Mouse (Mus musculus) forebrain, embryonic 14.5 days (tissue): ENCODE results near the gene Emcn. TPM values are rescaled to one million over a fixed set of nuclear protein-coding genes. Genes with fewer than 3 reads are reported as not detected.

ENCODE experiments used
- ATAC-seq: fragments of 200-750 bp; cut with Nextera tagmentation; 2 replicates; pipeline ENCODE4 v1.8.0; 2017; ENCODE audit warnings: mild to moderate bottlenecking, moderate library complexity
- DNase-seq: peaks from one replicate; pipeline ENCODE4 v3.0.0-alpha.2; 2015; ENCODE audit warnings: low spot score
- H3K27ac ChIP-seq: fragments of 300-500 bp; sonication (generic); 2 replicates; pipeline ENCODE4 v1.5.1; 2014; ENCODE audit warnings: low read depth, mild to moderate bottlenecking, control low read depth, low read length, moderate library complexity
- H3K27me3 ChIP-seq: fragments of 300-500 bp; sonication (generic); replicated peaks from 2 replicates; pipeline ENCODE4 v1.6.1; 2014; ENCODE audit warnings: low read length, control low read depth, mixed read lengths; ENCODE audit not compliant: control insufficient read depth, insufficient read depth
- H3K36me3 ChIP-seq: fragments of 300-500 bp; sonication (generic); 2 replicates; pipeline ENCODE4 v1.6.1; 2014; ENCODE audit warnings: low read length, control low read depth; ENCODE audit not compliant: control insufficient read depth, insufficient read depth
- H3K4me1 ChIP-seq: fragments of 300-500 bp; sonication (generic); 2 replicates; pipeline ENCODE4 v1.6.1; 2014; ENCODE audit warnings: antibody characterized with exemption, low read length, control low read depth; ENCODE audit not compliant: control insufficient read depth, insufficient read depth
- H3K4me2 ChIP-seq: fragments of 300-500 bp; sonication (generic); 2 replicates; pipeline ENCODE4 v1.6.1; 2014; ENCODE audit warnings: mild to moderate bottlenecking, control low read depth, low read length
- H3K4me3 ChIP-seq: fragments of 300-500 bp; sonication (generic); 2 replicates; pipeline ENCODE4 v1.5.1; 2014; ENCODE audit warnings: low read depth, low read length, control low read depth
- H3K9ac ChIP-seq: fragments of 300-500 bp; sonication (generic); 2 replicates; pipeline ENCODE4 v1.6.1; 2014; ENCODE audit warnings: mild to moderate bottlenecking, low read length, control low read depth, moderate library complexity
- H3K9me3 ChIP-seq: fragments of 300-500 bp; sonication (generic); replicated peaks from 2 replicates; pipeline ENCODE4 v1.6.1; 2016; ENCODE audit warnings: low read length, control low read depth, mixed read lengths; ENCODE audit not compliant: control insufficient read depth
- WGBS: fragments of 180-500 bp; shearing (Covaris S2); extraction: QIAGEN DNeasy Blood & Tissue Kit; methylation state at CpG from one replicate; pipeline ENCODE4 v1.1.7; 2014; 5-methylcytosine and 5-hydroxymethylcytosine counted together
- polyA plus RNA-seq: library from polyadenylated mRNA; unstranded; fragments of >200 nt; fragmentation: Nextera tagmentation; extraction: Ambion mirVana; gene quantifications from 2 replicates; pipeline ENCODE4 v1.2.1, GENCODE M21; 2014

Gene Emcn
- polyA plus RNA-seq, 1 experiment from 2014 or later = 12.5 TPM

DNA sequence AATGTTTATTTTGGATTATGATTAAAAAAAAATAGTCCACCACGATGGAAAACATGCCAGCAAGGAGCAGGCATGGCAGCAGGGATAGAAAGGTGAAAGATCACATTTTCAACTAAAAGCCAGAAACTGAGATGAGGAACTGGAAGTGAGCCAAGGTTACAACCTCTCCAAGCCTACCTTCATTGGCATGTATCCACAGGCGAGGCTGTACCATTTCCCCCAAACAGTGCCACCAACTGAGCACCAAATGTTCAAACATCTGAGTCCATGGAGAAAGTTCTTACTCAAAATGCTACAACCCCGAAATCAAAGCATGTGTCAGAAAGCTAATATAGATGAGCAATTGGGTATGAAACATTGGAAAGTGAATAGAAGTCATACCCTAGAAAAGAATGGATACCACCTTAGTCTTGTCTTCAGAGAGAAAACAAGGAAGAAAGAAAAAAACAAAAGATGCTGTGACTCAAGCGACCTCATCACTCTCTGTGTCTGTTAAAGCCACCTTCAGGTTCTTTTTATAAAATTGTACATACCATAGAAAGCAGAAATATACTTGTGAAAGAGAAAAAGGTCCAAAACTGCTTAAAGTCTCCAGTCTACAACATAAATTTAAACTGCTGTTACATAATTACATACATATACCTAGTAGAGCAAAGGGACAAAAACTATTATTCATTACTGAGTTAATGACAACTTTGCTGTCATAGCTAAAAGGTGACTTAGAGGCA lies 124.2 kb downstream of the Emcn start:
- 71% methylated on average over 4 of the region's 4 CpGs for WGBS
- DNase-seq = no peak
- Histone ChIP-seq H3K4me1 (no peaks in the 10 kb centered on the region), H3K27ac (no peak overlapping the region), H3K36me3 (no peaks in the 10 kb centered on the region), H3K9ac (no peak overlapping the region), H3K4me3 (no peak overlapping the region), H3K9me3 (no peaks in the 10 kb centered on the region), H3K4me2 (no peak overlapping the region), H3K27me3 (no peaks in the 10 kb centered on the region)
- ATAC-seq = no peak

DNA sequence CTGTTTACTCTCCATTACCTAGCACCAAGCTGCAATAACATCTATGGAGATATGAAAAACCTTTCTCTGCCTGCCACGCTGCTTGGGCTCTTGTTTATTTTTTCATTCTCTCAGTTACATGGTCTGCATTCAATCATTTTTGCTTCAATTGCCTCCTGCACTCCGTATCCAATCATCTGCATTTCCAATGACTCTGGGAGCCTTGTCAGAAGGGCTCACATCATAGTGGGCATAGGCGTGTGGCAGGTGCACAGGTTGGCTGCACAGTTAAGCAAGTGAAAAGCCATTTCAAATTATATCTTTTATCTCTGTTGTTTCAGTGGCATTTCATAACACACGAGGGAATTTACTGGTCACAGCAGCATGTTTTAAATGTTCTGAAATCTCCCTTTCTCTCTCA lies 125.1 kb downstream of the Emcn start:
- Histone ChIP-seq H3K4me2 (no peak overlapping the region), H3K36me3 (no peaks in the 10 kb centered on the region), H3K27ac (no peak overlapping the region), H3K4me3 (no peak overlapping the region), H3K9me3 (no peaks in the 10 kb centered on the region), H3K4me1 (no peaks in the 10 kb centered on the region), H3K9ac (no peak overlapping the region), H3K27me3 (no peaks in the 10 kb centered on the region)
- DNase-seq (no peak), ATAC-seq (no peak)
- 83% methylated on average over 4 of the region's 4 CpGs for WGBS

DNA sequence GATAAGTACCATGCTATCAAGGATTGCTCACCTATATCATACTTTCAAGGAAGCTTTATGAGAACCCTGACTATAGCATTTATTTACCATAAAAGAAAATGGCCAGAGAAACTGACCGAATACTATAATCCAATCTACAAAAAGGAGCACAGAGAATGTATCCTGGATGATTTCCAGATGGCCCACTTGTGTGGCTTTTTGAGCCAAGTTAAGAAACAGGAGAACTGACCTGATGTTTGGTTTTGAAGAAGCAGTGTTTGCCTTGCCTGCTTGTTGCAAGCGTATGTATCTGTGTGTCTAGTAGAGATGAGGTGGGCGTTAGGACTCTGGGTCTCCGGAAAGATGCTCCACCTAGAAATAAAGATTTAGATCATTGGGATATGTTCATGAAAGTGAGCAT lies 125.9 kb downstream of the Emcn start:
- no peak for ATAC-seq
- H3K9ac ChIP-seq = no peak overlapping the region
- DNase-seq = no peak
- no peaks in the 10 kb centered on the region for H3K36me3 ChIP-seq
- no peaks in the 10 kb centered on the region for H3K4me1 ChIP-seq
- H3K27me3 ChIP-seq = no peaks in the 10 kb centered on the region
- no peaks in the 10 kb centered on the region for H3K9me3 ChIP-seq
- WGBS = 92% methylated on average over 4 of the region's 4 CpGs
- H3K4me2 ChIP-seq = no peak overlapping the region
- no peak overlapping the region for H3K27ac ChIP-seq
- H3K4me3 ChIP-seq = no peak overlapping the region

DNA sequence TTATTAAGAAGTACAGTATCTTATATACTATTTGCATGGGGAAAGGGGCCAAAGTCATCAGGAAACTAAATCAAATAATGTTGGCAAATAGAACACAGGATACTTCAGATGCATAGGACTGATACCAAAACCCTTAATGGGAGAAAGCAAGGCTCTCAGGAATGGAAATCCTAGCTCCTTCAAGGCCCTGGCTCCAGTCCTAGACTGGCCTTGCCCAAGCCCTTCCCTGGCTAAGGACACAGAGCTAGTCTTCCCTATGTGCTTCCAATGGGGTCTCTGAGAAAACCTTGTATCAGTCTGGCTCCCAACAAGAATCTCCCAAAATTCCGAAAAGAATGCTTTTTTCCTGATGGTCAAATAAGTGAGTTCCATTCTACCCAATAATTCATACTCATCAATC lies 126.5 kb downstream of the Emcn start:
- ATAC-seq = no peak

DNA sequence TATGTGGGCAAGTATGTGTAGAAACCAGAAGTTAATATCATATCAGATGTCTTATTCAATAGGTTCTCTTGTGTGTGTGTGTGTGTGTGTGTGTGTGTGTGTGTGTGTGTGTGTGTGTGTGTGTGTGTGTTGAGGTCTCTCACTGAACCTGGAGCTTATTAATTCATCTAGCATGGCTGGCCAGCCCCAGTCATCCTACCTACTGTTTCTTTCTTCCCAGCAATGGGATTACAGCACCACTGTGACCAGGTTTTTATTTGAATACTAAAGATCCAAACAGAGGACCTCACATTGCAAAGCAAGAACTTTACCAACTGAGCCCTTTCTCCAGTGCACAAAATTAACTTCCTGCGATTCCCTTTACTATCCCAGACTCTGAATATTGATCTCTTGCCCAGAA lies 131.3 kb downstream of the Emcn start:
- H3K4me1 ChIP-seq = no peaks in the 10 kb centered on the region
- no peak overlapping the region for H3K4me3 ChIP-seq
- WGBS = 96% methylated on average over 1 of the region's 1 CpGs
- no peak overlapping the region for H3K27ac ChIP-seq
- DNase-seq (no peak), ATAC-seq (no peak)
- H3K4me2 ChIP-seq = no peak overlapping the region
- no peaks in the 10 kb centered on the region for H3K36me3 ChIP-seq
- no peaks in the 10 kb centered on the region for H3K27me3 ChIP-seq
- no peaks in the 10 kb centered on the region for H3K9me3 ChIP-seq
- no peak overlapping the region for H3K9ac ChIP-seq

More for the DNA sequence above, 126.5 kb downstream of the Emcn start:
- H3K27me3 ChIP-seq = no peaks in the 10 kb centered on the region
- no peaks in the 10 kb centered on the region for H3K9me3 ChIP-seq
- WGBS = 94% methylated on average over 1 of the region's 1 CpGs
- H3K4me3 ChIP-seq = no peak overlapping the region
- H3K36me3 ChIP-seq = no peaks in the 10 kb centered on the region
- no peak overlapping the region for H3K27ac ChIP-seq
- H3K4me2 ChIP-seq = no peak overlapping the region
- no peak for DNase-seq
- H3K4me1 ChIP-seq = no peaks in the 10 kb centered on the region
- H3K9ac ChIP-seq = no peak overlapping the region

DNA sequence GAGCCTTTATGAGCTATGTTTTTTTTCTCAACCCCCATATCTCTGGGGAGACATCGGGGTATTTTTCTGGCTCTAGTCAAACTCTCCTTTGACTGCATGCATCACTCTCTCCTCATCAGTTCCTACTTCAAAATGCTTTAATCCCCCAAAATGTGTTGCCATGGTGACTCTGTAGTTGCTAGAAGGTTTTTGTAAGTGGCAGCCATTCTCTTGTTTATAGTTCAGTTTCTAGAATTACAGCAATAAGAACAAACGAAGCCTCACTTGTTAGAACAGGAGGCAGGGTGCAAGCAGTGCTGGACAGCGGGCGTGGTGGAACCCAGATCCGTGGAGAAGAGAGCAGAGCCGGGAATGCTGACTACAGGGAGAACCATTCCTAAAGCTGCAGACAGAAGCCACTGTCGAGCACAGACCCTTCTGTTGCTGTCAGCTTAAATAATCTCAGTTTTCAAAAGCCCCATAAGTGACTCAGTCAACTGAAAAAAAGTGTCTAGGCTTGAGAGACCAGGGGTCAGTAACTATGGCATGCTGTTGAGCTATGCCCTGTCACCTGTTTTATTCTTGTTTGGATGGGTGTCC lies 139.0 kb downstream of the Emcn start:
- WGBS = 38% methylated on average over 7 of the region's 7 CpGs
- peaks cover 13% of the 10 kb centered on the region for H3K4me1 ChIP-seq

DNA sequence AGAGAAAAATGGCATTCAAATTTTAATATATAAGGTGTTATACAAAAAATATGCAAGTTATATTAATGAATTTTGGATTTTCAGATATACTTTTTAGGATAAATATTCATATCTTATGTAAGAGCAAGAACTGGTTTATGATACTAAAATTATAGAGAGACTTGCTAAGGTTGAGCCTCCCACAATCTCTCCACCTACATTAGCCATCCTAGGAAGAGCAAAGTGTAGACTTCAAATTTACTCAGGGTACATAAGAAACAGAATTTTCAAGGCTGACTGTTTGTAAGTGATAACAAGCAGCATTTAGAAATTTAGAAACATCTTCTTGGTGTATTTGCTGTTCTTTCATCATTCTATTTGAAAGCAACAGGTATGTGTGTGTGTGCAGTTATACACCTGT lies 140.3 kb downstream of the Emcn start:
- no peaks in the 10 kb centered on the region for H3K27me3 ChIP-seq
- H3K4me1 ChIP-seq = peaks cover 13% of the 10 kb centered on the region
- H3K9ac ChIP-seq = no peak overlapping the region
- no peak overlapping the region for H3K4me3 ChIP-seq
- H3K27ac ChIP-seq = no peak overlapping the region
- no peak for DNase-seq
- H3K4me2 ChIP-seq = no peak overlapping the region
- no peaks in the 10 kb centered on the region for H3K36me3 ChIP-seq
- ATAC-seq = no peak
- no peaks in the 10 kb centered on the region for H3K9me3 ChIP-seq

More for the DNA sequence above, 139.0 kb downstream of the Emcn start:
- Histone ChIP-seq H3K4me2 (no peak overlapping the region), H3K36me3 (no peaks in the 10 kb centered on the region), H3K27ac (no peak overlapping the region), H3K9ac (no peak overlapping the region), H3K4me3 (no peak overlapping the region), H3K27me3 (no peaks in the 10 kb centered on the region), H3K9me3 (no peaks in the 10 kb centered on the region)
- DNase-seq = no peak
- no peak for ATAC-seq
